In genomic region chr13:30080705-30081474, GRCm38 (mm10) we compare ENCODE assay signal across 14 mouse cellular contexts. TPM values are rescaled to one million over a fixed set of nuclear protein-coding genes. Genes with fewer than 3 reads are reported as not detected.
A peak's percentile ranks its signal among the peaks of the same experiment; 100 is the strongest.
DNase-seq lines count a peak whose midpoint lies in the region; ATAC-seq lines count a peak whose summit lies in the region.
"Had no signal": no experiment of that assay in that cellular context is flagged by ENCODE, and none has a peak within 500 bp of the region (broad histone marks: within the 10 kb centered on the region; RNA-seq: fewer than 3 reads in every experiment).

No protein-coding gene starts in this region.

- H3K27me3 ChIP-seq in forebrain, embryonic 10.5 days (ENCODE audit: poor library complexity, severe bottlenecking), result no peaks in the 10 kb centered on the region
- H3K27me3 ChIP-seq in forebrain, embryonic 14.5 days (replicated peaks; ENCODE audit: control insufficient read depth, insufficient read depth, low read length), result no peaks in the 10 kb centered on the region
- no peaks in the 10 kb centered on the region for H3K27me3 ChIP-seq in embryonic facial prominence, embryonic 10.5 days (replicated peaks; ENCODE audit: low read depth, poor library complexity, severe bottlenecking)
- H3K27me3 ChIP-seq in kidney, embryonic 16.5 days (ENCODE audit: insufficient read depth, low read length), result no peaks in the 10 kb centered on the region
- H3K27me3 ChIP-seq in liver, embryonic 12.5 days (replicated peaks), result no peaks in the 10 kb centered on the region

- H3K27ac ChIP-seq in forebrain, embryonic 10.5 days, result peak overlapping the region; percentile 56; the same call in 1 of the 2 replicates
- no peak overlapping the region for H3K27ac ChIP-seq in forebrain, embryonic 14.5 days (ENCODE audit: low read depth, low read length)
- H3K27ac ChIP-seq in embryonic facial prominence, embryonic 10.5 days (replicated peaks), result peak overlapping the region; percentile 66
- no peak overlapping the region for H3K27ac ChIP-seq in kidney, embryonic 16.5 days (ENCODE audit: low read length)
- no peak overlapping the region for H3K27ac ChIP-seq in liver, embryonic 12.5 days
- H3K27ac ChIP-seq: liver, embryonic 15.5 days had no signal

- H3K9ac ChIP-seq in forebrain, embryonic 14.5 days (ENCODE audit: low read length), result no peak overlapping the region
- H3K9ac ChIP-seq in kidney, embryonic 16.5 days (replicated peaks; ENCODE audit: low read length), result no peak overlapping the region
- H3K9ac ChIP-seq in liver, embryonic 12.5 days, result no peak overlapping the region
- H3K9ac ChIP-seq: liver, embryonic 15.5 days had no signal

- WGBS in forebrain, embryonic 10.5 days, result 68% methylated on average over 15 of the region's 15 CpGs
- 58% methylated on average over 15 of the region's 15 CpGs for WGBS in forebrain, embryonic 14.5 days
- WGBS in embryonic facial prominence, embryonic 10.5 days, result 67% methylated on average over 15 of the region's 15 CpGs
- WGBS in kidney, embryonic 16.5 days, result 61% methylated on average over 15 of the region's 15 CpGs
- 66% methylated on average over 15 of the region's 15 CpGs for WGBS in liver, embryonic 12.5 days (ENCODE audit: insufficient replicate concordance)

- peaks cover 7% of the 10 kb centered on the region for H3K4me1 ChIP-seq in forebrain, embryonic 10.5 days
- H3K4me1 ChIP-seq in forebrain, embryonic 14.5 days (ENCODE audit: control insufficient read depth, insufficient read depth, low read length), result no peaks in the 10 kb centered on the region
- peaks cover 38% of the 10 kb centered on the region for H3K4me1 ChIP-seq in embryonic facial prominence, embryonic 10.5 days
- H3K4me1 ChIP-seq in kidney, embryonic 16.5 days (ENCODE audit: insufficient read depth, low read length), result peaks cover 6% of the 10 kb centered on the region; the same call in 1 of the 2 replicates
- H3K4me1 ChIP-seq in liver, embryonic 12.5 days, result peaks cover 26% of the 10 kb centered on the region

- no peak overlapping the region for H3K4me2 ChIP-seq in forebrain, embryonic 14.5 days (ENCODE audit: low read length)
- peak overlapping the region; percentile 36; the same call in 1 of the 2 replicates for H3K4me2 ChIP-seq in kidney, embryonic 16.5 days (replicated peaks; ENCODE audit: low read depth, low read length)
- H3K4me2 ChIP-seq in liver, embryonic 12.5 days, result no peak overlapping the region
- H3K4me2 ChIP-seq: liver, embryonic 15.5 days had no signal

- no peak overlapping the region for H3K4me3 ChIP-seq in forebrain, embryonic 10.5 days
- no peak overlapping the region for H3K4me3 ChIP-seq in forebrain, embryonic 14.5 days (ENCODE audit: low read depth, low read length)
- H3K4me3 ChIP-seq in embryonic facial prominence, embryonic 10.5 days, result no peak overlapping the region
- no peak overlapping the region for H3K4me3 ChIP-seq in kidney, embryonic 16.5 days (ENCODE audit: low read length)
- H3K4me3 ChIP-seq in liver, embryonic 12.5 days, result no peak overlapping the region
- H3K4me3 ChIP-seq: liver, embryonic 15.5 days had no signal

- DNase-seq in forebrain, embryonic 10.5 days (ENCODE audit: extremely low spot score, low spot score), result no peak
- no peak for DNase-seq in forebrain, embryonic 14.5 days (ENCODE audit: low spot score)
- no peak for DNase-seq in embryonic facial prominence, embryonic 10.5 days (ENCODE audit: low spot score)
- peak; percentile 8 for DNase-seq in retina, embryonic 14.5 days (ENCODE audit: low spot score)
- no peak for DNase-seq in urinary bladder, postnatal 36 days (ENCODE audit: low spot score in 2 of 2)
- DNase-seq in liver, result no peak
- DNase-seq: adrenal gland, adult 2 months; cerebellum, postnatal 14 days; heart, postnatal 10 days; right cerebral cortex, adult 18-20 months had no signal

- no peaks in the 10 kb centered on the region for H3K36me3 ChIP-seq in forebrain, embryonic 10.5 days (replicated peaks)
- H3K36me3 ChIP-seq in forebrain, embryonic 14.5 days (ENCODE audit: control insufficient read depth, insufficient read depth, low read length), result no peaks in the 10 kb centered on the region
- no peaks in the 10 kb centered on the region for H3K36me3 ChIP-seq in embryonic facial prominence, embryonic 10.5 days (replicated peaks)
- no peaks in the 10 kb centered on the region for H3K36me3 ChIP-seq in kidney, embryonic 16.5 days (ENCODE audit: insufficient read depth, low read length)
- no peaks in the 10 kb centered on the region for H3K36me3 ChIP-seq in liver, embryonic 12.5 days
- H3K36me3 ChIP-seq: liver, embryonic 15.5 days had no signal

- ATAC-seq in forebrain, embryonic 14.5 days, result no peak
- ATAC-seq in kidney, embryonic 16.5 days (ENCODE audit: low FRiP score, low TSS enrichment), result 0 out of 2 replicates have a peak, but pooled peaks have one; percentile 35
- ATAC-seq in liver, embryonic 12.5 days, result no peak
- ATAC-seq: forebrain, embryonic 16.5 days had no signal

- no peaks in the 10 kb centered on the region for H3K9me3 ChIP-seq in forebrain, embryonic 10.5 days
- H3K9me3 ChIP-seq in forebrain, embryonic 14.5 days (replicated peaks; ENCODE audit: control insufficient read depth, low read length), result no peaks in the 10 kb centered on the region
- H3K9me3 ChIP-seq in embryonic facial prominence, embryonic 10.5 days, result no peaks in the 10 kb centered on the region
- H3K9me3 ChIP-seq in kidney, embryonic 16.5 days (ENCODE audit: low read length), result no peaks in the 10 kb centered on the region
- no peaks in the 10 kb centered on the region for H3K9me3 ChIP-seq in liver, embryonic 12.5 days (replicated peaks)
- H3K9me3 ChIP-seq: liver, embryonic 15.5 days had no signal

RNA-seq across cellular contexts. Expression of gene Mboat1, which starts 55.4 kb away (rescaled TPM):
- 4.4 and 4.8 TPM in 2 replicates for polyA plus RNA-seq in forebrain, embryonic 10.5 days (2016; fragmentation: Nextera tagmentation; extraction: Ambion mirVana)
- polyA plus RNA-seq in forebrain, embryonic 14.5 days (2014; fragmentation: Nextera tagmentation; extraction: Ambion mirVana), result 2.2 and 2.3 TPM in 2 replicates
- 6.3 and 7.6 TPM in 2 replicates for polyA plus RNA-seq in embryonic facial prominence, embryonic 10.5 days (2016; fragmentation: Nextera tagmentation; extraction: Ambion mirVana)
- 30.7 and 32.4 TPM in 2 replicates for polyA plus RNA-seq in kidney, embryonic 16.5 days (2015; fragmentation: Nextera tagmentation; extraction: Ambion mirVana)
- 2.6 TPM in 2 replicates for polyA plus RNA-seq in liver, embryonic 12.5 days (2016; fragmentation: Nextera tagmentation; extraction: Ambion mirVana)

Comparison
In these comparisons a context has a peak if more than half of its experiments do, and no peak if none do; other contexts are left out.
1. H3K27ac ChIP-seq: peak in forebrain, embryonic 10.5 days (single experiment) and embryonic facial prominence, embryonic 10.5 days (single experiment); none in forebrain, embryonic 14.5 days (single experiment), kidney, embryonic 16.5 days (single experiment) and liver, embryonic 12.5 days (single experiment).